Mouse (Mus musculus): Measurements from ENCODE around the gene Khnyn. TPM values are rescaled to one million over a fixed set of nuclear protein-coding genes. Genes with fewer than 3 reads are reported as not detected.

Khnyn gene
- polyA plus RNA-seq, 1 experiment from 2014 or later: 10.1 TPM

DNA sequence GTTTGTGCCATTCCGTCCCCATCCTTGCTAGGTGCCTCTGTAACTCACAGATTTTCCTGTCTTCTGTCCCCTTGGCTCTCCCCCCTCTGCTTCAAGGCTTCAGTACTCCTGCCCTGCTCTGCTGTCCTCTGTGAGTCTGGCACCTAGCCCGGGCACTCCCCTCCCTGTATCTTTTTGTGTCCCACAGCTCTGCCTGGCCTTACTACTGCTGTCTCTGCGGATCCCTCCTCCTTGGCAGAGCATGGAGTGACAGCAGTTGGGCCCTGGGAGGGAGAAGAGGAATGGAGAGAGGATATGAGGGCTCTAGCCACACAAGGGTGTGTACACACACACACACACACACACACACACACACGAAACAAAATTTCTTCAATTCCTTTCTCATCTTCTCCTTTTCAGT lies 581 bp upstream of the Khnyn start, which contains the start of gene Cbln3:
Gene Cbln3, minus strand, starts transcription at position 227 of the 400 bp plus-strand sequence.
- DNase-seq (ENCODE audit: low spot score): peak; percentile 87
- Histone ChIP-seq H3K4me2 (replicated peaks; ENCODE audit: low read depth, low read length) (peak within 1 kb of the TSS; percentile 74), H3K9ac (replicated peaks; ENCODE audit: low read depth) (peak within 1 kb of the TSS; percentile 92), H3K36me3 (ENCODE audit: insufficient read depth, low read length) (peaks cover 12% of the 10 kb centered on the region; the same call in 1 of the 2 replicates), H3K27ac (ENCODE audit: low read length) (peak within 1 kb of the TSS; percentile 98), H3K4me1 (ENCODE audit: insufficient read depth, low read depth, low read length) (peaks cover 16% of the 10 kb centered on the region; the same call in 1 of the 2 replicates), H3K9me3 (ENCODE audit: low read length) (no peaks in the 10 kb centered on the region), H3K4me3 (ENCODE audit: low read depth, low read length) (peak within 1 kb of the TSS; percentile 85), H3K27me3 (replicated peaks; ENCODE audit: insufficient read depth, low read length) (no peaks in the 10 kb centered on the region)
- peak; percentile 46 for ATAC-seq
- TF ChIP-seq EP300 (IDR thresholded peaks at IDR 0.05) (no peak), CTCF (IDR thresholded peaks at IDR 0.05) (no peak)
- WGBS: 22% methylated on average over 4 of the region's 4 CpGs

- Histone ChIP-seq H3K4me1 (ENCODE audit: insufficient read depth, low read depth, low read length) (peaks cover 16% of the 10 kb centered on the region; the same call in 1 of the 2 replicates), H3K4me2 (replicated peaks; ENCODE audit: low read depth, low read length) (peak overlapping the region; percentile 74), H3K4me3 (ENCODE audit: low read depth, low read length) (peak overlapping the region; percentile 85), H3K9ac (replicated peaks; ENCODE audit: low read depth) (peak overlapping the region; percentile 92), H3K9me3 (ENCODE audit: low read length) (no peaks in the 10 kb centered on the region), H3K27me3 (replicated peaks; ENCODE audit: insufficient read depth, low read length) (no peaks in the 10 kb centered on the region), H3K27ac (ENCODE audit: low read length) (peak overlapping the region; percentile 98), H3K36me3 (ENCODE audit: insufficient read depth, low read length) (peaks cover 22% of the 10 kb centered on the region; the same call in 1 of the 2 replicates)
- DNase-seq (ENCODE audit: low spot score): peak; percentile 77
- ATAC-seq: peak; percentile 54
- WGBS: 2% methylated on average over 20 of the region's 30 CpGs
- peak; percentile 0; the same call in 1 of the 2 replicates for TF ChIP-seq CTCF (IDR thresholded peaks at IDR 0.05)
- TF ChIP-seq EP300 (IDR thresholded peaks at IDR 0.05): no peak
These were observed 505 bp downstream of the Khnyn start for GRCm38 (mm10) chr14:55885114-55885790.

- no peak for ATAC-seq
- Histone ChIP-seq H3K9ac (replicated peaks; ENCODE audit: low read depth) (peak overlapping the region; percentile 92), H3K4me1 (ENCODE audit: insufficient read depth, low read depth, low read length) (peaks cover 16% of the 10 kb centered on the region; the same call in 1 of the 2 replicates), H3K27ac (ENCODE audit: low read length) (peak overlapping the region; percentile 98), H3K4me2 (replicated peaks; ENCODE audit: low read depth, low read length) (peak overlapping the region; percentile 74), H3K9me3 (ENCODE audit: low read length) (no peaks in the 10 kb centered on the region), H3K36me3 (ENCODE audit: insufficient read depth, low read length) (peaks cover 23% of the 10 kb centered on the region; the same call in 1 of the 2 replicates), H3K27me3 (replicated peaks; ENCODE audit: insufficient read depth, low read length) (no peaks in the 10 kb centered on the region), H3K4me3 (ENCODE audit: low read depth, low read length) (peak overlapping the region; percentile 85)
- DNase-seq (ENCODE audit: low spot score): peak; percentile 88
- TF ChIP-seq CTCF (IDR thresholded peaks at IDR 0.05) (no peak), EP300 (IDR thresholded peaks at IDR 0.05) (no peak)
- WGBS: 2% methylated on average over 16 of the region's 16 CpGs
These were observed 1.1 kb downstream of the Khnyn start for GRCm38 (mm10) chr14:55885791-55886271.

DNA sequence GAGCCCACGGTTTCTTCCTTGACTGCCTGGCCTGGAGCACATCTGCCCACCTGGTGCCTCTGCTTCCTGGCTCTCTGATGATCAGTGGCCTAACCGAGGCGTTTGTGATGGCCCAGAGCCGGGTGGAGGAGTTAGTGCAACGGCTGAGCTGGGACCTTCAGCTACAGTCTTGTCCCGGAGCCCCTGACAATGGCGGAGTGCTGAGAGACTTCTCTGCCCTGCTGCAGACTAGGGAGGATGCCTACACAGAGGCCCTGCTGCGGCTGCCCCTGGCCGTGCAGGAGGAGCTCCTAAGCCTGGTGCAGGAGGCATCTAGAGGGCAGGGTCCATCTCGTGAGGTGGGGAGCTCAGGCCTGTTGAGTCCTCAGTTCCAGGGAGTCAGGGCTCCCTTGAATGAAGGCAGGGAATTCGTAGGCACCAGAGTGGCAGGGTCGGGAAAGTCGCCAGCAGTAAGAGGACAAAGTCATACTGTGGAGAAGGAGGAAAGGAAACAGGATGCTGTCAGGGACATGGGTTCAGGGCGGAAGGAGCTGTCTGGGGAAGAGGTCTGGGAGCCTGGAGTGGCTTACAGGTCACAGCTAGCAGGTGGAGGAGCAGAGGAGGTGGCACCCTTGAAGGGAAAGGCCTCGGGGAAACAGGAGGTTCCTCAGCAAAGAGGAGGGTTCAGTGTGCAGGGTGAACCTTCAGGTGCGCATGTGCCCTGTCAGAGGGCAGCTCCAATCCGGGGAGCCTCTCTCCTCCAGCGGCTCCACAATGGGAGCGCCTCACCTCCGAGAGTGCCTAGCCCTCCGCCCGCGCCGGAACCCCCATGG lies 2.0 kb downstream of the Khnyn start:
- ATAC-seq (no peak), DNase-seq (ENCODE audit: low spot score) (no peak)
- H3K9ac ChIP-seq (replicated peaks; ENCODE audit: low read depth): no peak overlapping the region
- no peaks in the 10 kb centered on the region for H3K27me3 ChIP-seq (replicated peaks; ENCODE audit: insufficient read depth, low read length)
- 0 out of 2 replicates have a peak overlapping the region, but pooled peaks have one; percentile 85 for H3K4me3 ChIP-seq (ENCODE audit: low read depth, low read length)
- H3K9me3 ChIP-seq (ENCODE audit: low read length): no peaks in the 10 kb centered on the region
- peaks cover 16% of the 10 kb centered on the region; the same call in 1 of the 2 replicates for H3K4me1 ChIP-seq (ENCODE audit: insufficient read depth, low read depth, low read length)
- no peak for TF ChIP-seq CTCF (IDR thresholded peaks at IDR 0.05)
- TF ChIP-seq EP300 (IDR thresholded peaks at IDR 0.05): no peak
- WGBS: 67% methylated on average over 24 of the region's 24 CpGs
- H3K4me2 ChIP-seq (replicated peaks; ENCODE audit: low read depth, low read length): peak overlapping the region; percentile 74
- H3K36me3 ChIP-seq (ENCODE audit: insufficient read depth, low read length): peaks cover 23% of the 10 kb centered on the region; the same call in 1 of the 2 replicates
- H3K27ac ChIP-seq (ENCODE audit: low read length): no peak overlapping the region

DNA sequence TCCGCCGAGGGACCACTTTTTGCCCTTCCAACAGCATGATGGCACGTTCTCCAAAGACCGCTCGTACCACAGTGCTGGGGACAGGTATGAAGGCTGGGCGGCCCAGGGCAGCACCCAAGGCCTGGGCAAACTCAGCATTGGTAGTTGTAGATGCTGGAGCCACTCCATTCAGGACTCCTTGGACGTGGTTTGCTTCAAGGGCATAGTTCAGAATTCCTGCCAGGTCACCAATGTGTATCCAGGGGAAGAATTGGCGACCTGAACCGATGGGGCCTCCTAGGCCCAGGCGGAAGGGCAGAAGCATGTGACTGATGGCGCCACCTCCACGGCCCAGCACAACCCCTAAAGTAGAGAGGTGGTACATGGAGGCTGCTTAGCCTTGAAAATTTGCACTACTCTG lies 12.9 kb downstream of the Khnyn start:
- no peak for ATAC-seq
- Histone ChIP-seq H3K9me3 (ENCODE audit: low read length) (no peaks in the 10 kb centered on the region), H3K27me3 (replicated peaks; ENCODE audit: insufficient read depth, low read length) (no peaks in the 10 kb centered on the region), H3K4me3 (ENCODE audit: low read depth, low read length) (no peak overlapping the region), H3K27ac (ENCODE audit: low read length) (no peak overlapping the region), H3K4me2 (replicated peaks; ENCODE audit: low read depth, low read length) (no peak overlapping the region), H3K4me1 (ENCODE audit: insufficient read depth, low read depth, low read length) (no peaks in the 10 kb centered on the region), H3K9ac (replicated peaks; ENCODE audit: low read depth) (no peak overlapping the region), H3K36me3 (ENCODE audit: insufficient read depth, low read length) (peaks cover 22% of the 10 kb centered on the region)
- TF ChIP-seq CTCF (IDR thresholded peaks at IDR 0.05) (no peak), EP300 (IDR thresholded peaks at IDR 0.05) (no peak)
- no peak for DNase-seq (ENCODE audit: low spot score)
- WGBS: 89% methylated on average over 12 of the region's 12 CpGs

DNA sequence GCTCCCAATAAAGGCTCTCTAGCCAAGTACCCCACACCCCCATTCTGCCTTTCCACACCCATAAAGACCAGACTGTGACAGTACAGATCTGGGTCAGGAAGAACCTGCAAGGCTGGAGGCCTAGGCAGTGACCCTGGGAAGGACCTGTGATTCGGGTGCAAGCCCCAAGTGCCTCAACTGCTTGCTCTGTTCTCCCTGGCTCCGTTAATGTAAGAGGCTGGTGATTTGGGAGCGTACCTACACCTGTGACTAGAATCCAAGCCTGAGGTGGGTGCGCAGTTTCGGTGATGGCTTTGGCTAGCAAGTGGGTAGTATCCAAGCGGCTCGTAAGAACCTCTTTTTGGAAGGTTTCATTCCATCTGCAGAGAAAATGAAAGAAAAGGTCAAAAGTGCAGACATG lies 14.2 kb downstream of the Khnyn start:
- no peak overlapping the region for H3K9ac ChIP-seq (replicated peaks; ENCODE audit: low read depth)
- H3K9me3 ChIP-seq (ENCODE audit: low read length): no peaks in the 10 kb centered on the region
- 90% methylated on average over 7 of the region's 7 CpGs for WGBS
- H3K4me2 ChIP-seq (replicated peaks; ENCODE audit: low read depth, low read length): no peak overlapping the region
- TF ChIP-seq EP300 (IDR thresholded peaks at IDR 0.05): no peak
- TF ChIP-seq CTCF (IDR thresholded peaks at IDR 0.05): no peak
- no peaks in the 10 kb centered on the region for H3K27me3 ChIP-seq (replicated peaks; ENCODE audit: insufficient read depth, low read length)
- H3K4me1 ChIP-seq (ENCODE audit: insufficient read depth, low read depth, low read length): no peaks in the 10 kb centered on the region
- no peak for ATAC-seq
- no peak for DNase-seq (ENCODE audit: low spot score)
- no peak overlapping the region for H3K27ac ChIP-seq (ENCODE audit: low read length)
- H3K36me3 ChIP-seq (ENCODE audit: insufficient read depth, low read length): peaks cover 18% of the 10 kb centered on the region
- H3K4me3 ChIP-seq (ENCODE audit: low read depth, low read length): no peak overlapping the region

Measured in lung, postnatal 0 days (tissue).